Mouse (Mus musculus): ENCODE measurements at regions not wholly inside any gene's neighbourhood (a gene's known extent, or its start where the extent isn't known, plus 50 kb on each side); places are given as distances from the start of the nearest gene placed in this dataset.
A peak's percentile ranks its signal among the peaks of the same experiment; 100 is the strongest.

DNA sequence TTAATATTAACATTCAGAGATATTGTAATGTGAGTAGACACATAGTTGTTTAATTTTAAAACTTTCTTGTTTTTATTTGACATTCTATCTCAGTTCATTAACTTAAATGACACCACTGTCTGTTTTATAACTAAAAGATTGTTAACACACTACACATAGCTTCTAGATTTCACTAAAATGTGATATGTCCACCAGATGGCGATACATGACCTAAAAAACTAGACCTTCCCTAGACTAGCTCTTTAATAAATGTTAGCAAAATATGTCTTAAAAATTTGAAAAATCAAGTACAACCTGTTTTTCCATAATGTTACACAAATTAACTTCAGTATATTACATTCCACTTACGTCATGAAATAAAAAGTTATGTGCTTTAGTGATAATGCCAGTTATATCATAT lies 1398.8 kb upstream of the Cdh9 start:
- WGBS, result 36% methylated on average over 2 of the region's 2 CpGs
- TF ChIP-seq CTCF (IDR thresholded peaks at IDR 0.05; ENCODE audit: low read depth), result peak; percentile 60
- Histone ChIP-seq H3K4me2 (ENCODE audit: low read depth, low read length) (no peak overlapping the region), H3K27me3 (ENCODE audit: insufficient read depth, low read length) (no peaks in the 10 kb centered on the region), H3K9ac (replicated peaks; ENCODE audit: low read length) (no peak overlapping the region), H3K4me1 (ENCODE audit: insufficient read depth, low read length) (no peaks in the 10 kb centered on the region), H3K4me3 (ENCODE audit: low read length) (no peak overlapping the region), H3K36me3 (ENCODE audit: insufficient read depth, low read length) (no peaks in the 10 kb centered on the region), H3K9me3 (ENCODE audit: low read length) (no peaks in the 10 kb centered on the region), H3K27ac (no peak overlapping the region)
- ATAC-seq (0 out of 2 replicates have a peak, but pooled peaks have one; percentile 51), DNase-seq (ENCODE audit: low spot score) (peak; percentile 83)

DNA sequence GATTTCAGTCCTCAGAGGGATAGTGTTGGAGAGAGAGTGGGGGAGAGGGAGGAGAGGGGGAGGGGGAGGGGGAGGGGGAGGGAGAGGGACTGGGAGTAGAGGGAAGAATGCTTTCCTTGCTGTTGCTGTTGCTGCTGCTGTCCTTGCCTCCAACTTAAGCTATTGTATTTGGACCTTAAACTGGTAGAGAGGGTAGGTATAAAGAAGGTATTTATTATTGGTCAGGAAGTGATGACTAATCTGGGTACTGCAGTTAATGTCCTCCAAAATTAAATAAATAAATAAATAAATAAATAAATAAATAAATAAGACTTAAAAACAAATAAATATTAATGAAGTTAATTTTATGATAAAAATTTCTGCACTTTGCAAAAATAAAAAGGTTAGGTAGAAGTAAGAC lies 1396.6 kb upstream of the Cdh9 start:
- Histone ChIP-seq H3K9ac (replicated peaks; ENCODE audit: low read length) (no peak overlapping the region), H3K4me3 (ENCODE audit: low read length) (no peak overlapping the region), H3K4me1 (ENCODE audit: insufficient read depth, low read length) (no peaks in the 10 kb centered on the region), H3K27ac (no peak overlapping the region), H3K4me2 (ENCODE audit: low read depth, low read length) (no peak overlapping the region), H3K9me3 (ENCODE audit: low read length) (no peaks in the 10 kb centered on the region), H3K36me3 (ENCODE audit: insufficient read depth, low read length) (no peaks in the 10 kb centered on the region), H3K27me3 (ENCODE audit: insufficient read depth, low read length) (no peaks in the 10 kb centered on the region)
- DNase-seq (ENCODE audit: low spot score) (no peak), ATAC-seq (no peak)
- TF ChIP-seq CTCF (IDR thresholded peaks at IDR 0.05; ENCODE audit: low read depth), result no peak

DNA sequence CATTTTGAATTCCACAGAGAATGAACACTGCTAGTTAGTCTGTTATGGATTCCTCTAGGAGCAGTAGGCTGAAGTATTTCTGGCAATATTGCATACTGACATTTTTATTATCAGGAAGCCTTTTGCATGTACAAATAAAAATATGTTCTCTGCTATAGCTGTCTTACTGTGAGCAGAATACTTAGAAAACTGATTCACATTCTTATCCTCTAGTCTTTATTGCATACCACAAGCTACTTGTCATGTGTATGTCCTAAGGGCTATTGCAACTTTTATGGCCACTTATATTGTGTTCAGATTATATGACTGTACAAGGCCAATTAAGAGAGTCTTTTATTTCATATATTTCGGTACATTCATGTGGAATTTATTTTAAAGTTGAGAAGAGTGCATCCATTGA lies 1366.7 kb upstream of the Cdh9 start:
- Histone ChIP-seq H3K9ac (replicated peaks; ENCODE audit: low read length) (no peak overlapping the region), H3K9me3 (ENCODE audit: low read length) (no peaks in the 10 kb centered on the region), H3K4me3 (ENCODE audit: low read length) (no peak overlapping the region), H3K27me3 (ENCODE audit: insufficient read depth, low read length) (no peaks in the 10 kb centered on the region), H3K27ac (no peak overlapping the region), H3K4me2 (ENCODE audit: low read depth, low read length) (no peak overlapping the region), H3K4me1 (ENCODE audit: insufficient read depth, low read length) (no peaks in the 10 kb centered on the region), H3K36me3 (ENCODE audit: insufficient read depth, low read length) (no peaks in the 10 kb centered on the region)
- DNase-seq (ENCODE audit: low spot score), result peak; percentile 2
- no peak for TF ChIP-seq CTCF (IDR thresholded peaks at IDR 0.05; ENCODE audit: low read depth)
- ATAC-seq, result no peak
- WGBS, result 75% methylated on average over 1 of the region's 1 CpGs

DNA sequence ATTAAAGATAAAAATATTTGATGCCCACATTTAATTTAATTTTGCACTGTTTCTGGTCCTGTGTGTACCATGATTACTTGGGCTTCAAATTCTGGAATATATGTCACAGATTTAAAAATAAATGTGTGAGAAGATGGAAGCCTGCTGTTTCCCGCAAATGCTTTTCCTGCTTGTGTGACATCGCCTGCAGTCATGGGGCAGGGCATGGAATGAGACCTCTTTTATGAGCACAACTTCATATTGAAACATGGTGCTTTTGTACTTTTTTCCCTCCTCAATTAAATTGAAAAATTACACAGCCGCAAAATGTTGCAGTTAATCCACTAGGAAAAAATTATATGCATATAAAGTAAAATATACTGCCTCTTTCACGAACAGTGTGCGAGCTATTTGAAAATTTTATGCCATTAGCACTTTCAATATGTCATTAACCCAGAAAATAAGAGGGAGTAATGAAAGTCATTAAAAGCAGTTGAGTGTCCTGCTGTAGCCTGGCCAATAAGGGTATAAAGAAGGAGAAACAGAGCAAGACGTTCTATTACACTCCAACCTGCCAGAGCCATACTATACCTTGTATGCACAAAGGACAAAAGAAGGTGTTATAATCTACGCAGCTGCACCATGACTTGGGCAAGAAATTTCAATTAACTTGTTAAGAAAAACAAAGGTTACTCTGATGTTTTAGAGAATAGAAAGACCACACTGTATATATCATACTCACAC lies 1336.1 kb upstream of the Cdh9 start:
- Histone ChIP-seq H3K4me3 (ENCODE audit: low read length) (no peak overlapping the region), H3K4me1 (ENCODE audit: insufficient read depth, low read length) (no peaks in the 10 kb centered on the region), H3K9ac (replicated peaks; ENCODE audit: low read length) (no peak overlapping the region), H3K27me3 (ENCODE audit: insufficient read depth, low read length) (no peaks in the 10 kb centered on the region), H3K9me3 (ENCODE audit: low read length) (no peaks in the 10 kb centered on the region), H3K4me2 (ENCODE audit: low read depth, low read length) (no peak overlapping the region), H3K36me3 (ENCODE audit: insufficient read depth, low read length) (no peaks in the 10 kb centered on the region), H3K27ac (no peak overlapping the region)
- no peak for DNase-seq (ENCODE audit: low spot score)
- no peak for ATAC-seq
- WGBS, result 82% methylated on average over 7 of the region's 7 CpGs
- no peak for TF ChIP-seq CTCF (IDR thresholded peaks at IDR 0.05; ENCODE audit: low read depth)
